In genomic region chr10:44299165-44299564, GRCm38 (mm10) we compare ENCODE assay signal across 16 mouse cellular contexts.
"Had no signal": no experiment of that assay in that cellular context is flagged by ENCODE, and none has a peak within 500 bp of the region (broad histone marks: within the 10 kb centered on the region; RNA-seq: fewer than 3 reads in every experiment).

No protein-coding gene starts in this region.

- ATAC-seq: inflammation-experienced regulatory T-cells, adult 6 months; intestine, postnatal 0 days; midbrain, embryonic 15.5 days had no signal

- H3K9me3 ChIP-seq: limb, embryonic 12.5 days; megakaryocyte, embryonic 14.5 days; midbrain, embryonic 15.5 days; neural tube, embryonic 12.5 days had no signal

- H3K4me3 ChIP-seq: limb, embryonic 12.5 days; megakaryocyte, embryonic 14.5 days; midbrain, embryonic 15.5 days; neural tube, embryonic 12.5 days had no signal

- H3K27ac ChIP-seq: kidney, postnatal 0 days; limb, embryonic 12.5 days; liver, embryonic 14.5 days; macrophage; midbrain, embryonic 15.5 days; neural tube, embryonic 12.5 days had no signal

- H3K4me2 ChIP-seq: limb, embryonic 12.5 days; midbrain, embryonic 11.5 days; midbrain, embryonic 15.5 days; neural tube, embryonic 12.5 days had no signal

- H3K9ac ChIP-seq: limb, embryonic 12.5 days; liver, embryonic 14.5 days; midbrain, embryonic 15.5 days; neural tube, embryonic 12.5 days had no signal

- DNase-seq: kidney, adult 9 months; kidney, postnatal 36 days; layer of hippocampus, adult 9-11 months; layer of hippocampus, postnatal 36 days; liver; thymus, postnatal 36 days had no signal

- H3K27me3 ChIP-seq: limb, embryonic 12.5 days; megakaryocyte, embryonic 14.5 days; midbrain, embryonic 15.5 days; neural tube, embryonic 12.5 days had no signal

- H3K36me3 ChIP-seq: midbrain, embryonic 15.5 days had no signal

- H3K4me1 ChIP-seq: limb, embryonic 12.5 days; midbrain, embryonic 15.5 days; neural tube, embryonic 12.5 days had no signal
